Mouse (Mus musculus) liver, adult 2 months (tissue): ENCODE measurements around the gene Zfp536. TPM values are rescaled to one million over a fixed set of nuclear protein-coding genes. Genes with fewer than 3 reads are reported as not detected.

Source experiments
- DNase-seq: peaks from one replicate; pipeline ENCODE4 v3.0.0-alpha.2; 2011; ENCODE audit warnings: low read depth, low spot score; ENCODE audit errors: extremely low read depth
- H3K27ac ChIP-seq: fragments of 200-500 bp; replicated peaks from 2 replicates; pipeline ENCODE4 v1.5.1; 2012; ENCODE audit warnings: low read depth, mild to moderate bottlenecking, control low read depth, inconsistent platforms, low read length; ENCODE audit not compliant: insufficient read depth
- H3K27me3 ChIP-seq: fragments of 200-500 bp; 2 replicates; pipeline ENCODE4 v1.6.1; 2012; ENCODE audit warnings: mild to moderate bottlenecking, moderate library complexity, low read length, inconsistent platforms; ENCODE audit not compliant: control insufficient read depth, insufficient read depth
- H3K36me3 ChIP-seq: fragments of 200-500 bp; 2 replicates; pipeline ENCODE4 v1.6.1; 2012; ENCODE audit warnings: low read length, inconsistent platforms; ENCODE audit not compliant: control insufficient read depth, insufficient read depth
- H3K4me1 ChIP-seq: fragments of 200-500 bp; 2 replicates; pipeline ENCODE4 v1.6.1; 2011; ENCODE audit warnings: low read length; ENCODE audit not compliant: control insufficient read depth, insufficient read depth
- H3K4me3 ChIP-seq: fragments of 200-500 bp; 2 replicates; pipeline ENCODE4 v1.5.1; 2011; ENCODE audit warnings: low read depth, mild to moderate bottlenecking, control low read depth, low read length, moderate library complexity; ENCODE audit not compliant: insufficient read depth
- H3K79me2 ChIP-seq: fragments of 200-500 bp; 2 replicates; pipeline ENCODE4 v1.6.1; 2012; ENCODE audit warnings: inconsistent platforms, mild to moderate bottlenecking, low read length, moderate library complexity; ENCODE audit not compliant: control insufficient read depth, insufficient read depth
- H3K9ac ChIP-seq: fragments of 200-500 bp; 2 replicates; pipeline ENCODE4 v1.6.1; 2012; ENCODE audit warnings: low read depth, mild to moderate bottlenecking, control low read depth, inconsistent platforms, low read length
- CTCF ChIP-seq: fragments of 200-500 bp; IDR thresholded peaks from 2 replicates; pipeline ENCODE4 v1.5.1; 2011; ENCODE audit warnings: low read depth, low read length, control low read depth
- POLR2A ChIP-seq: fragments of 200-500 bp; IDR thresholded peaks from 2 replicates; pipeline ENCODE4 v1.6.1; 2011; ENCODE audit warnings: low read length, control low read depth; ENCODE audit not compliant: insufficient read depth; ENCODE audit errors: extremely low read depth
- WGBS: fragments of 180-500 bp; shearing (Covaris S2); methylation state at CpG from one replicate; pipeline ENCODE4 v1.1.7; 2018; 5-methylcytosine and 5-hydroxymethylcytosine counted together
- polyA plus RNA-seq: library from polyadenylated mRNA; depleted of rRNA; stranded (reverse); fragments of >200 nt; gene quantifications from 2 replicates; pipeline ENCODE4 v1.2.3, GENCODE M21; 2012
- total RNA-seq: library from RNA; depleted of rRNA; stranded (reverse); fragments of >200 nt; gene quantifications from 2 replicates; pipeline ENCODE4 v1.2.3, GENCODE M21; 2014

Gene Zfp536
- total and polyA plus RNA-seq, 2 experiments: not detected

DNA sequence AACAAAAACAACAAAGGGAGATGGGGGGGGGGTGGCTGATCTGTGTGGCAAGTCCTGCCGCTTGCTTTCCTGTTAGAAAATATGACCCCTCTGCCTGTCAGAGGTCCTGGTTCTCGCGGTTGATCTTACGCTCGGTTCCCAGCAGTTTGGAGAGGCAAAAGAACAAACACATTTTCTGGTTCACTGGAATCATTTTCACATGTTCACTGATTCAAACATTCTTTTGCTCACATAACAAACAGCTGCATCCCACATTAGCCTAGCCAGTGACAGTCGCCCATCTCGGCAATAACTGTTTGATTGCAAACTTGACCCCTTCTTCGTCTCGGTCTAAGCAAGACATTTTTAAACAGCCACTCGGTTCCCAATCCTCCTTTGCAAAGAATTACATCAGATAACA is 208.8 kb downstream of the Zfp536 start:
- 67% methylated on average over 10 of the region's 10 CpGs for WGBS
- Histone ChIP-seq H3K27ac (no peak overlapping the region), H3K4me3 (no peak overlapping the region), H3K27me3 (no peaks in the 10 kb centered on the region), H3K36me3 (no peaks in the 10 kb centered on the region), H3K4me1 (no peaks in the 10 kb centered on the region), H3K9ac (no peak overlapping the region), H3K79me2 (no peaks in the 10 kb centered on the region)
- DNase-seq: no peak
- TF ChIP-seq POLR2A: no peak
- no peak for TF ChIP-seq CTCF

GRCm38 (mm10) chr7:37563831-37564400 is 209.5 kb downstream of the Zfp536 start:
- Histone ChIP-seq H3K36me3 (no peaks in the 10 kb centered on the region), H3K27me3 (no peaks in the 10 kb centered on the region), H3K4me1 (no peaks in the 10 kb centered on the region), H3K79me2 (no peaks in the 10 kb centered on the region), H3K9ac (no peak overlapping the region), H3K27ac (no peak overlapping the region), H3K4me3 (no peak overlapping the region)
- TF ChIP-seq CTCF (no peak), POLR2A (no peak)
- no peak for DNase-seq
- 73% methylated on average over 6 of the region's 6 CpGs for WGBS

- H3K27me3 ChIP-seq: no peaks in the 10 kb centered on the region
- peak overlapping the region; percentile 41 for H3K4me3 ChIP-seq
- no peak for TF ChIP-seq POLR2A
- no peaks in the 10 kb centered on the region for H3K36me3 ChIP-seq
- H3K9ac ChIP-seq: no peak overlapping the region
- H3K27ac ChIP-seq: 0 out of 2 replicates have a peak overlapping the region, but pooled peaks have one; percentile 38
- no peaks in the 10 kb centered on the region for H3K4me1 ChIP-seq
- WGBS: 34% methylated on average over 8 of the region's 8 CpGs
- peak; percentile 9 for DNase-seq
- H3K79me2 ChIP-seq: no peaks in the 10 kb centered on the region
These were observed 210.3 kb downstream of the Zfp536 start for GRCm38 (mm10) chr7:37563171-37563574.

GRCm38 (mm10) chr7:37562505-37562904 is 210.9 kb downstream of the Zfp536 start:
- no peak overlapping the region for H3K27ac ChIP-seq
- no peaks in the 10 kb centered on the region for H3K27me3 ChIP-seq
- H3K4me3 ChIP-seq: no peak overlapping the region
- H3K9ac ChIP-seq: no peak overlapping the region
- H3K79me2 ChIP-seq: no peaks in the 10 kb centered on the region
- no peaks in the 10 kb centered on the region for H3K4me1 ChIP-seq
- no peak for DNase-seq
- no peak for TF ChIP-seq POLR2A
- TF ChIP-seq CTCF: no peak
- 75% methylated on average over 7 of the region's 7 CpGs for WGBS
- H3K36me3 ChIP-seq: no peaks in the 10 kb centered on the region

GRCm38 (mm10) chr7:37560581-37560980 is 212.9 kb downstream of the Zfp536 start:
- Histone ChIP-seq H3K27ac (no peak overlapping the region), H3K9ac (no peak overlapping the region), H3K4me3 (no peak overlapping the region), H3K27me3 (no peaks in the 10 kb centered on the region), H3K36me3 (no peaks in the 10 kb centered on the region), H3K79me2 (no peaks in the 10 kb centered on the region), H3K4me1 (no peaks in the 10 kb centered on the region)
- no peak for DNase-seq
- WGBS: 89% methylated on average over 7 of the region's 7 CpGs
- no peak for TF ChIP-seq CTCF
- TF ChIP-seq POLR2A: no peak

DNA sequence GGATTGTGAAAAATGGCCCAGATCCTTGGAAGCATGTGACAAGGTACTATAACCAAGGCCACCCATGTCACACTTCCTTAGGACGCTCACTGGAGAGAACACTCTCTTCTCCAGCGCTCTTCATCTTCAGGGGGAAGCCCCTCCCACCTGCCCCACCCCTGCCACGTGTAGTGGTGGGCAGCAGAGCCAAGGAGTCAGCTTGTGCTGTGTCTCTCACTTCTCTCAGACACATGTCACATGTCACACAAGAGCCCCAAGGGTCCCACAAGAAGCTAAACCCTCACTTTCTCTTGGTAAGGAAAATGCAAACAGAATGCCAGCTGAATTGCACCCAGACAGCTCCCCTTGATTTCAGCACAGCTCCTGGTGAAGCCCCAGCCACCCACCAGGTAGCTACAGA is 213.6 kb downstream of the Zfp536 start:
- 61% methylated on average over 3 of the region's 3 CpGs for WGBS
- H3K27ac ChIP-seq: no peak overlapping the region
- no peaks in the 10 kb centered on the region for H3K27me3 ChIP-seq
- H3K4me3 ChIP-seq: no peak overlapping the region
- no peaks in the 10 kb centered on the region for H3K36me3 ChIP-seq
- H3K4me1 ChIP-seq: no peaks in the 10 kb centered on the region
- DNase-seq: no peak
- H3K79me2 ChIP-seq: no peaks in the 10 kb centered on the region
- no peak overlapping the region for H3K9ac ChIP-seq
- TF ChIP-seq POLR2A (no peak), CTCF (no peak)
